ENCODE assay signal across 11 mouse cellular contexts in the genomic region with DNA sequence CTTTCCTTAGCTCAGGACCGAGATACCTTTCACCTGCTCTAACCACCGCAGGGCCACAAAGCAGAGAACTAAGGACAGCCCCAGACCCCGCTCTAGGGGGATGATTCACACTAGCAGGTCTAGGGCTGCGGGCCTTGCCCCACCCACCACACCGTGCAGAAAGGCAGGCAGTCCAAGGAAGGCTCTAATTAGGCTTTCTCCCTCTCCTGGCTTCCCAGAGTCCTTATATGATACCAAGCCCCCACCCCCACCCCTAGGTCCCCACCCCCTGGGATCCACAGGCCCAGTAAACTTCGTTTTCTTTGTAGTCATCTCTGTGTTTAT. TPM values are rescaled to one million over a fixed set of nuclear protein-coding genes. Genes with fewer than 3 reads are reported as not detected.
A peak's percentile ranks its signal among the peaks of the same experiment; 100 is the strongest.
DNase-seq lines count a peak whose midpoint lies in the region; ATAC-seq and TF ChIP-seq lines count a peak whose summit lies in the region.
"Had no signal": no experiment of that assay in that cellular context is flagged by ENCODE, and none has a peak within 500 bp of the region (broad histone marks: within the 10 kb centered on the region; RNA-seq: fewer than 3 reads in every experiment).

No protein-coding gene starts in this region.

- no peaks in the 10 kb centered on the region for H3K27me3 ChIP-seq in kidney, embryonic 16.5 days (ENCODE audit: insufficient read depth, low read length)
- no peaks in the 10 kb centered on the region for H3K27me3 ChIP-seq in embryonic facial prominence, embryonic 15.5 days
- H3K27me3 ChIP-seq in hindbrain, embryonic 12.5 days, result no peaks in the 10 kb centered on the region
- no peaks in the 10 kb centered on the region for H3K27me3 ChIP-seq in midbrain, embryonic 15.5 days (replicated peaks)
- H3K27me3 ChIP-seq: limb, embryonic 15.5 days had no signal

- TF ChIP-seq CTCF in layer of hippocampus, adult 2 months (conservative IDR thresholded peaks at IDR 0.05), result no peak
- no peak for TF ChIP-seq CTCF in left cerebral cortex, adult 2 months (IDR thresholded peaks at IDR 0.05)

- no peaks in the 10 kb centered on the region for H3K9me3 ChIP-seq in kidney, embryonic 16.5 days (ENCODE audit: low read length)
- H3K9me3 ChIP-seq in embryonic facial prominence, embryonic 15.5 days (replicated peaks), result no peaks in the 10 kb centered on the region
- no peaks in the 10 kb centered on the region for H3K9me3 ChIP-seq in hindbrain, embryonic 12.5 days (replicated peaks)
- no peaks in the 10 kb centered on the region for H3K9me3 ChIP-seq in midbrain, embryonic 15.5 days
- H3K9me3 ChIP-seq: limb, embryonic 15.5 days had no signal

- peak overlapping the region; percentile 38 for H3K4me2 ChIP-seq in kidney, embryonic 16.5 days (replicated peaks; ENCODE audit: low read depth, low read length)
- no peak overlapping the region for H3K4me2 ChIP-seq in embryonic facial prominence, embryonic 15.5 days (replicated peaks)
- H3K4me2 ChIP-seq in hindbrain, embryonic 12.5 days (replicated peaks), result no peak overlapping the region
- H3K4me2 ChIP-seq in midbrain, embryonic 15.5 days, result no peak overlapping the region

- WGBS in kidney, embryonic 16.5 days, result 41% methylated on average over 6 of the region's 6 CpGs
- 38% methylated on average over 6 of the region's 6 CpGs for WGBS in embryonic facial prominence, embryonic 15.5 days
- 50% methylated on average over 6 of the region's 6 CpGs for WGBS in hindbrain, embryonic 12.5 days
- WGBS in midbrain, embryonic 15.5 days, result 59% methylated on average over 6 of the region's 6 CpGs

- no peak overlapping the region for H3K4me3 ChIP-seq in kidney, embryonic 16.5 days (ENCODE audit: low read length)
- no peak overlapping the region for H3K4me3 ChIP-seq in embryonic facial prominence, embryonic 15.5 days (replicated peaks)
- no peak overlapping the region for H3K4me3 ChIP-seq in hindbrain, embryonic 12.5 days
- H3K4me3 ChIP-seq in midbrain, embryonic 15.5 days, result no peak overlapping the region
- H3K4me3 ChIP-seq in layer of hippocampus, adult 2 months, result no peak overlapping the region
- H3K4me3 ChIP-seq in left cerebral cortex, adult 2 months, result no peak overlapping the region
- H3K4me3 ChIP-seq: gastrocnemius, adult 2 months; limb, embryonic 15.5 days had no signal

- H3K27ac ChIP-seq in kidney, embryonic 16.5 days (ENCODE audit: low read length), result no peak overlapping the region
- no peak overlapping the region for H3K27ac ChIP-seq in embryonic facial prominence, embryonic 15.5 days (replicated peaks)
- no peak overlapping the region for H3K27ac ChIP-seq in hindbrain, embryonic 12.5 days
- no peak overlapping the region for H3K27ac ChIP-seq in midbrain, embryonic 15.5 days
- H3K27ac ChIP-seq in layer of hippocampus, adult 2 months, result no peak overlapping the region
- no peak overlapping the region for H3K27ac ChIP-seq in left cerebral cortex, adult 2 months
- H3K27ac ChIP-seq: gastrocnemius, adult 2 months had no signal

- DNase-seq in kidney, adult 8-10 months, result no peak
- no peak for DNase-seq in layer of hippocampus, adult 2 months (ENCODE audit: low spot score in 2 of 2)
- no peak for DNase-seq in left cerebral cortex, adult 2 months (ENCODE audit: extremely low spot score in 1 of 2, low spot score in 2 of 2)
- DNase-seq: gastrocnemius, adult 2 months; kidney, adult 9 months; lung, postnatal 4 days had no signal

- no peaks in the 10 kb centered on the region for H3K36me3 ChIP-seq in kidney, embryonic 16.5 days (ENCODE audit: insufficient read depth, low read length)
- no peaks in the 10 kb centered on the region for H3K36me3 ChIP-seq in embryonic facial prominence, embryonic 15.5 days
- no peaks in the 10 kb centered on the region for H3K36me3 ChIP-seq in hindbrain, embryonic 12.5 days
- H3K36me3 ChIP-seq in midbrain, embryonic 15.5 days (replicated peaks), result no peaks in the 10 kb centered on the region
- H3K36me3 ChIP-seq: limb, embryonic 15.5 days had no signal

- peaks cover 24% of the 10 kb centered on the region for H3K4me1 ChIP-seq in kidney, embryonic 16.5 days (ENCODE audit: insufficient read depth, low read length)
- H3K4me1 ChIP-seq in embryonic facial prominence, embryonic 15.5 days, result peaks cover 34% of the 10 kb centered on the region
- peaks cover 31% of the 10 kb centered on the region for H3K4me1 ChIP-seq in hindbrain, embryonic 12.5 days
- H3K4me1 ChIP-seq in midbrain, embryonic 15.5 days, result peaks cover 25% of the 10 kb centered on the region

- H3K9ac ChIP-seq in kidney, embryonic 16.5 days (replicated peaks; ENCODE audit: low read length), result no peak overlapping the region
- H3K9ac ChIP-seq in embryonic facial prominence, embryonic 15.5 days, result no peak overlapping the region
- no peak overlapping the region for H3K9ac ChIP-seq in hindbrain, embryonic 12.5 days
- H3K9ac ChIP-seq in midbrain, embryonic 15.5 days, result no peak overlapping the region
- H3K9ac ChIP-seq: limb, embryonic 15.5 days had no signal

- intact Hi-C loops in left cerebral cortex, adult 2 months (cut with DNase I), result loop anchor here (5.0 kb wide), 2 partner anchors 118 to 142 kb away; partner anchors contain the start of gene Epc2

- ATAC-seq in kidney, embryonic 16.5 days (ENCODE audit: low FRiP score, low TSS enrichment), result peak; percentile 49
- ATAC-seq in embryonic facial prominence, embryonic 15.5 days (ENCODE audit: insufficient number of reproducible peaks, low FRiP score, low TSS enrichment, low read depth), result peak; percentile 41
- 0 out of 2 replicates have a peak, but pooled peaks have one; percentile 30 for ATAC-seq in hindbrain, embryonic 12.5 days (ENCODE audit: low FRiP score)
- peak; percentile 27; the same call in 1 of the 2 replicates for ATAC-seq in midbrain, embryonic 15.5 days (replicated peaks)

RNA-seq across cellular contexts. Expression of gene Kif5c, which starts 48.4 kb away (rescaled TPM):
- polyA plus RNA-seq in kidney, embryonic 16.5 days (2015; fragmentation: Nextera tagmentation; extraction: Ambion mirVana), result 5.0 and 5.4 TPM in 2 replicates
- 6.2 and 6.5 TPM in 2 replicates for polyA plus RNA-seq in embryonic facial prominence, embryonic 15.5 days (2015; fragmentation: Nextera tagmentation; extraction: Ambion mirVana)
- polyA plus RNA-seq in hindbrain, embryonic 12.5 days (2016; fragmentation: Nextera tagmentation; extraction: Ambion mirVana), result 153 and 157 TPM in 2 replicates
- 205 and 215 TPM in 2 replicates for polyA plus RNA-seq in midbrain, embryonic 15.5 days (2015; fragmentation: Nextera tagmentation; extraction: Ambion mirVana)
- 100 to 1,000 TPM; 467 to 553 TPM for total RNA-seq in layer of hippocampus, adult 2 months (2021)
- total RNA-seq in left cerebral cortex, adult 2 months (2021), result 100 to 1,000 TPM; 567 to 594 TPM

Comparison
In these comparisons a context has a peak if more than half of its experiments do, and no peak if none do; other contexts are left out.
1. RNA of gene Kif5c, which starts 48.4 kb away (polyA plus RNA-seq): 205 to 215 TPM in midbrain, embryonic 15.5 days and 153 to 157 TPM in hindbrain, embryonic 12.5 days; 6.2 to 6.5 TPM in embryonic facial prominence, embryonic 15.5 days and 5.0 to 5.4 TPM in kidney, embryonic 16.5 days; every median in the first group is over 10 times any median in the second.
2. Peak in every context shown above with its lines, with median percentiles within 50 percentile points of each other: ATAC-seq.